In genomic region chr3:84258518-84259031, GRCm38 (mm10) we compare ENCODE assay signal across 8 mouse cellular contexts. TPM values are rescaled to one million over a fixed set of nuclear protein-coding genes. Genes with fewer than 3 reads are reported as not detected.
DNase-seq lines count a peak whose midpoint lies in the region; ATAC-seq and TF ChIP-seq lines count a peak whose summit lies in the region.

No protein-coding gene starts in this region.

- no peak for TF ChIP-seq CTCF in layer of hippocampus, adult 2 months (conservative IDR thresholded peaks at IDR 0.05)
- no peak for TF ChIP-seq CTCF in embryonic fibroblast, embryonic 13.5 days (IDR thresholded peaks at IDR 0.05; ENCODE audit: borderline replicate concordance, insufficient read depth, low read length)
- TF ChIP-seq CTCF in small intestine, adult 2 months (IDR thresholded peaks at IDR 0.05; ENCODE audit: extremely low read depth, insufficient read length, insufficient replicate concordance, low read depth, low read length), result no peak

- DNase-seq in layer of hippocampus, adult 2 months (ENCODE audit: low spot score in 2 of 2), result no peak
- DNase-seq in layer of hippocampus, postnatal 10 days (ENCODE audit: low spot score in 2 of 2), result no peak
- DNase-seq in liver, embryonic 11.5 days (ENCODE audit: low spot score), result no peak
- DNase-seq in adrenal gland, postnatal 14 days, result no peak
- DNase-seq in layer of hippocampus, adult 8-10 months (ENCODE audit: low spot score in 2 of 2), result no peak

- no peaks in the 10 kb centered on the region for H3K9me3 ChIP-seq in liver, embryonic 11.5 days (ENCODE audit: control insufficient read depth, low read length)

- H3K27me3 ChIP-seq in liver, embryonic 11.5 days (replicated peaks; ENCODE audit: control insufficient read depth, insufficient read depth, low read length), result peaks cover 38% of the 10 kb centered on the region
- H3K27me3 ChIP-seq in small intestine, adult 2 months (ENCODE audit: control insufficient read depth, insufficient read depth, low read length), result no peaks in the 10 kb centered on the region

- peak overlapping the region; percentile 98 for H3K4me2 ChIP-seq in liver, embryonic 11.5 days

- H3K27ac ChIP-seq in layer of hippocampus, adult 2 months, result peak overlapping the region; percentile 99
- H3K27ac ChIP-seq in embryonic fibroblast, embryonic 13.5 days (ENCODE audit: insufficient read depth, low read length), result no peak overlapping the region
- no peak overlapping the region for H3K27ac ChIP-seq in liver, embryonic 11.5 days (ENCODE audit: low read depth, low read length)
- peak overlapping the region; percentile 59 for H3K27ac ChIP-seq in small intestine, adult 2 months (ENCODE audit: insufficient read depth, low read depth, low read length)

- no peak for TF ChIP-seq POLR2A in embryonic fibroblast, embryonic 13.5 days (IDR thresholded peaks at IDR 0.05; ENCODE audit: low read depth, low read length)
- TF ChIP-seq POLR2A in small intestine, adult 2 months (IDR thresholded peaks at IDR 0.05; ENCODE audit: low read depth, low read length), result no peak

- peak overlapping the region; percentile 78 for H3K4me3 ChIP-seq in layer of hippocampus, adult 2 months
- peak overlapping the region; percentile 62 for H3K4me3 ChIP-seq in embryonic fibroblast, embryonic 13.5 days (ENCODE audit: insufficient read depth, low read length)
- peak overlapping the region; percentile 62 for H3K4me3 ChIP-seq in liver, embryonic 11.5 days (ENCODE audit: low read depth, low read length)
- H3K4me3 ChIP-seq in small intestine, adult 2 months (ENCODE audit: low read depth, low read length), result peak overlapping the region; percentile 73

- 0 out of 2 replicates have a peak, but pooled peaks have one; percentile 29 for ATAC-seq in liver, embryonic 11.5 days (replicated peaks; ENCODE audit: low FRiP score)
- no peak for ATAC-seq in activated CD4-positive, CD25-positive, alpha-beta regulatory T cell, adult 4 months

- H3K4me1 ChIP-seq in embryonic fibroblast, embryonic 13.5 days (ENCODE audit: control insufficient read depth, insufficient read depth, low read length), result no peaks in the 10 kb centered on the region
- peaks cover 19% of the 10 kb centered on the region; the same call in 1 of the 2 replicates for H3K4me1 ChIP-seq in liver, embryonic 11.5 days (replicated peaks; ENCODE audit: control insufficient read depth, insufficient read depth, low read length)
- H3K4me1 ChIP-seq in small intestine, adult 2 months (ENCODE audit: control insufficient read depth, insufficient read depth, insufficient read length, low read length), result peaks cover 28% of the 10 kb centered on the region

- no peak overlapping the region for H3K9ac ChIP-seq in liver, embryonic 11.5 days (ENCODE audit: low read depth, low read length)

- 12% methylated on average over 13 of the region's 13 CpGs for whole genome bisulfite sequencing in liver, embryonic 11.5 days
- WGBS in small intestine, adult 2 months, result 12% methylated on average over 13 of the region's 13 CpGs

- no peaks in the 10 kb centered on the region for H3K36me3 ChIP-seq in liver, embryonic 11.5 days (ENCODE audit: control insufficient read depth, insufficient read depth, low read length)
- H3K36me3 ChIP-seq in small intestine, adult 2 months (ENCODE audit: control insufficient read depth, insufficient read depth, low read length), result peaks cover 2% of the 10 kb centered on the region; the same call in 1 of the 2 replicates

RNA-seq across cellular contexts. Expression of gene Trim2, which starts 48.1 kb away (rescaled TPM):
- total RNA-seq in layer of hippocampus, adult 2 months (2021), result 100 to 1,000 TPM; 409 to 447 TPM
- total RNA-seq in layer of hippocampus, postnatal 10 days (2021), result 100 to 1,000 TPM; 267 to 271 TPM
- 17.5 and 20.6 TPM in 2 replicates for polyA plus RNA-seq in embryonic fibroblast, embryonic 13.5 days (2011; ENCODE audit: insufficient read length, low read depth, missing spikeins)
- 7.7 and 8.2 TPM in 2 replicates for polyA plus RNA-seq in liver, embryonic 11.5 days (2014; fragmentation: Nextera tagmentation; extraction: Ambion mirVana)
- 26.1 and 52.4 TPM in 2 replicates for polyA plus RNA-seq in small intestine, adult 2 months (2012; rRNA removed)
- 1 to 10 TPM; 1.2 to 2.3 TPM for polyA plus RNA-seq in activated CD4-positive, CD25-positive, alpha-beta regulatory T cell, adult 4 months (2017; shearing (Covaris generic))
- 53.5 and 56.7 TPM in 2 replicates for total RNA-seq in adrenal gland, postnatal 14 days (2021)
- total RNA-seq in layer of hippocampus, adult 8-10 months (2022), result 100 to 1,000 TPM; 369 to 408 (median 383) TPM

Comparison
In these comparisons a context has a peak if more than half of its experiments do, and no peak if none do; other contexts are left out.
1. H3K27ac ChIP-seq: peak in layer of hippocampus, adult 2 months (single experiment) and small intestine, adult 2 months (single experiment); none in embryonic fibroblast, embryonic 13.5 days (single experiment) and liver, embryonic 11.5 days (single experiment).
2. Peak in every context shown above with its lines, with median percentiles within 50 percentile points of each other: H3K4me3 ChIP-seq.